Mouse (Mus musculus) 3T3-L1 (cell line): ENCODE results near the gene Spin2e.
"Not testable (repeated sequence)": the region's sequence is repeated elsewhere in the genome, so short reads cannot be mapped to it uniquely, and the experiment has no call there.

Experiments used
- DNase-seq: peaks from one replicate; pipeline ENCODE4 v3.0.0-alpha.2; 2015; ENCODE audit warnings: low read depth, low spot score

The Spin2e gene

GRCm38 (mm10) chrX:31618820-31619219, at the start of gene Spin2e:
Spin2e (minus strand) TSS chrX:31618920.
- DNase-seq = not testable (repeated sequence)

DNA sequence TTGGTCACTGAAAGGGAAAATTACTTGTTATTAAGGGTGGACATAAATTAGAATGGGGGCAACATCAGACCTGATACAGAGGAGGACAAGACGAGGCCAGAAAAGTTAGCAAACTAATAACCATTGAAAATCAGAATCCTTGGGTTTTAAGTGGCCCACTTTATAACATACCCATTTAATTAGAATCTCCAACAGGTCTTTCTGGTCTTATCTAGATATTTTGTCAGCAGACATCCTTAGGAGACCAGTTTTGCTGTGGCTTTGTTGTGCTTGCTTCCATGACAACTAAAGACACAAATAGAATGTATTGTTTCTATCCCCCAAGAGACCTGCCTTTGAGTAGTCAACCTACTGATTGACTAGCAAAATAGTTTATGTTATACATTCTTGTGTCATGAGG, 44.5 kb downstream of the Spin2e start, which contains the start of gene Gm21883:
Gene Gm21883 (minus strand): TSS at position 101 of the 400 bp plus-strand sequence.
- not testable (repeated sequence) for DNase-seq
